Mouse (Mus musculus): ENCODE data around the gene Adrb1.

Adrb1 gene

GRCm38 (mm10) chr19:56703238-56704097 lies 18.5 kb upstream of the Adrb1 start:
- peak; percentile 39 for DNase-seq

- peak; percentile 50 for DNase-seq
These were observed 16.8 kb upstream of the Adrb1 start for GRCm38 (mm10) chr19:56705026-56705675.

- DNase-seq = no peak
These were observed 13.2 kb upstream of the Adrb1 start for GRCm38 (mm10) chr19:56708794-56709193.

- DNase-seq = no peak
These were observed 11.7 kb upstream of the Adrb1 start for GRCm38 (mm10) chr19:56710131-56710905.

- DNase-seq = no peak
These were observed 8.4 kb upstream of the Adrb1 start for GRCm38 (mm10) chr19:56713613-56714012.

GRCm38 (mm10) chr19:56714661-56715170 lies 7.3 kb upstream of the Adrb1 start:
- no peak for DNase-seq

- no peak for DNase-seq
These were observed 4.0 kb upstream of the Adrb1 start for GRCm38 (mm10) chr19:56718046-56718445.

GRCm38 (mm10) chr19:56720882-56721281 lies 1.1 kb upstream of the Adrb1 start:
- DNase-seq = no peak

GRCm38 (mm10) chr19:56722291-56722707 lies 300 bp downstream of the Adrb1 start:
- no peak for DNase-seq

- DNase-seq = peak; percentile 48
These were observed 822 bp downstream of the Adrb1 start for GRCm38 (mm10) chr19:56722711-56723330.

- peak; percentile 75 for DNase-seq
These were observed 1.5 kb downstream of the Adrb1 start for GRCm38 (mm10) chr19:56723331-56724125.

GRCm38 (mm10) chr19:56724126-56724597 lies 2.2 kb downstream of the Adrb1 start:
- DNase-seq = no peak

- no peak for DNase-seq
These were observed 5.3 kb downstream of the Adrb1 start for GRCm38 (mm10) chr19:56727170-56727877.

- DNase-seq = no peak
These were observed 12.1 kb downstream of the Adrb1 start for GRCm38 (mm10) chr19:56734033-56734572.

GRCm38 (mm10) chr19:56735747-56736146 lies 13.7 kb downstream of the Adrb1 start:
- no peak for DNase-seq

- no peak for DNase-seq
These were observed 14.3 kb downstream of the Adrb1 start for GRCm38 (mm10) chr19:56736287-56736686.

- DNase-seq = peak; percentile 54
These were observed 23.1 kb downstream of the Adrb1 start for GRCm38 (mm10) chr19:56745061-56745460.

- DNase-seq = no peak
These were observed 23.5 kb downstream of the Adrb1 start for GRCm38 (mm10) chr19:56745528-56745927.

GRCm38 (mm10) chr19:56746618-56747017 lies 24.6 kb downstream of the Adrb1 start:
- DNase-seq = no peak

GRCm38 (mm10) chr19:56747878-56748277 lies 25.9 kb downstream of the Adrb1 start:
- peak; percentile 34 for DNase-seq

- no peak for DNase-seq
These were observed 27.3 kb downstream of the Adrb1 start for GRCm38 (mm10) chr19:56749343-56749742.

Data from lung, postnatal 10 days (tissue).